Mouse (Mus musculus) stomach, postnatal 0 days (tissue): ENCODE results near the gene Pex19.

Experiments used
- CTCF ChIP-seq: IDR thresholded peaks from 2 replicates; pipeline ENCODE4 v1.5.1; 2016; ENCODE audit warnings: antibody characterized with exemption, low read depth, mild to moderate bottlenecking, moderate library complexity
- EP300 ChIP-seq: optimal IDR thresholded peaks from 2 replicates; pipeline ENCODE3; 2016; ENCODE audit warnings: antibody characterized with exemption

DNA sequence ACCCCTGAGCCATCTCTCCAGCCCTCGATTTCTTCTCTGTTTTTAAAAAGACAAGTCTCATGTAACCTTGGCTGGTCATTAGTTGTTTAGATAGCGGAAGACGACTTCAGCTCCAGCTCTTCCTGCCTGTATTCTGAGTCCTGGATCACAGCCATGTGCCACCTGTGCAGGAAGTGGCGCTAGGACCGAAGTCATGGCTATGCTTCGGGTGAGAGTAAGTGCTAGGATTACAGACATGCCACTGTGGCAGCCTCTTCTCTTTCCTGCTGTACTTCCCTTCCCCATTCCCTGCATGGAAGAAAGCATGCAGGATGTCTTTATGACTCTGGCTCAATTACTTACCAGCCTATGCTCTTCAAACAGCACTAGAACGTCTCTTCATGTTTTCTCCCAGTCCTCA is 52.5 kb downstream of the Pex19 start:
- TF ChIP-seq CTCF, result no peak
- no peak for TF ChIP-seq EP300
